Mouse (Mus musculus) hindbrain, postnatal 0 days (tissue): ENCODE measurements around the gene Srsf3. TPM values are rescaled to one million over a fixed set of nuclear protein-coding genes. Genes with fewer than 3 reads are reported as not detected.
"Not testable (repeated sequence)": the region's sequence is repeated elsewhere in the genome, so short reads cannot be mapped to it uniquely, and the experiment has no call there.

Experiments used
- ATAC-seq: fragments of 200-750 bp; cut with Nextera tagmentation; 2 replicates; pipeline ENCODE4 v1.8.0; 2017; ENCODE audit warnings: mild to moderate bottlenecking, moderate TSS enrichment, moderate library complexity
- DNase-seq: peaks from one replicate; pipeline ENCODE4 v3.0.0-alpha.2; 2015; ENCODE audit warnings: low spot score
- H3K27ac ChIP-seq: fragments of 300-500 bp; sonication (generic); 2 replicates; pipeline ENCODE4 v1.5.1; 2014; ENCODE audit warnings: mild to moderate bottlenecking
- H3K27me3 ChIP-seq: fragments of 300-500 bp; sonication (generic); 2 replicates; pipeline ENCODE4 v1.6.1; 2014; ENCODE audit warnings: low read length, mixed read lengths; ENCODE audit not compliant: insufficient read depth
- H3K36me3 ChIP-seq: fragments of 300-500 bp; sonication (generic); 2 replicates; pipeline ENCODE4 v1.6.1; 2014; ENCODE audit warnings: low read length, mixed read lengths; ENCODE audit not compliant: insufficient read depth
- H3K4me1 ChIP-seq: fragments of 300-500 bp; sonication (generic); 2 replicates; pipeline ENCODE4 v1.6.1; 2014; ENCODE audit warnings: antibody characterized with exemption, low read length, mixed read lengths; ENCODE audit not compliant: insufficient read depth
- H3K4me2 ChIP-seq: fragments of 300-500 bp; sonication (generic); 2 replicates; pipeline ENCODE4 v1.6.1; 2014; ENCODE audit warnings: low read depth, mild to moderate bottlenecking, low read length, moderate library complexity, mixed read lengths
- H3K4me3 ChIP-seq: fragments of 300-500 bp; sonication (generic); 2 replicates; pipeline ENCODE4 v1.5.1; 2014; ENCODE audit warnings: low read length
- H3K9ac ChIP-seq: fragments of 300-500 bp; sonication (generic); replicated peaks from 2 replicates; pipeline ENCODE4 v1.6.1; 2014; ENCODE audit warnings: mild to moderate bottlenecking, low read length, moderate library complexity, mixed read lengths
- H3K9me3 ChIP-seq: fragments of 300-500 bp; sonication (generic); 2 replicates; pipeline ENCODE4 v1.6.1; 2016; ENCODE audit warnings: low read length, mixed read lengths
- CTCF ChIP-seq: IDR thresholded peaks from 2 replicates; pipeline ENCODE4 v1.5.1; 2016; ENCODE audit warnings: antibody characterized with exemption, control low read depth, low read depth
- WGBS: fragments of 180-500 bp; shearing (Covaris S2); extraction: QIAGEN DNeasy Blood & Tissue Kit; methylation state at CpG from one replicate; pipeline ENCODE4 v1.1.7; 2014; 5-methylcytosine and 5-hydroxymethylcytosine counted together
- polyA plus RNA-seq: library from polyadenylated mRNA; unstranded; fragments of >200 nt; fragmentation: Nextera tagmentation; extraction: Ambion mirVana; gene quantifications from 2 replicates; pipeline ENCODE4 v1.2.1, GENCODE M21; 2015
- total RNA-seq: library from RNA; depleted of rRNA; stranded (reverse); fragments of >200 nt; gene quantifications from 2 replicates; pipeline ENCODE4 v1.2.3, GENCODE M21; 2014

Gene Srsf3
- total and polyA plus RNA-seq, 2 experiments from 2014 or later = 139 to 298 TPM

- Histone ChIP-seq H3K9me3 (no peaks in the 10 kb centered on the region), H3K27me3 (no peaks in the 10 kb centered on the region), H3K4me2 (no peak overlapping the region), H3K36me3 (no peaks in the 10 kb centered on the region), H3K4me3 (no peak overlapping the region), H3K4me1 (no peaks in the 10 kb centered on the region), H3K9ac (no peak overlapping the region), H3K27ac (no peak overlapping the region)
- TF ChIP-seq CTCF = no peak
- no peak for DNase-seq
- 90% methylated on average over 9 of the region's 9 CpGs for WGBS
- no peak for ATAC-seq
Observed at GRCm38 (mm10) chr17:29060946-29061345, 28.5 kb downstream of the Srsf3 start.

- no peaks in the 10 kb centered on the region for H3K36me3 ChIP-seq
- H3K27me3 ChIP-seq = no peaks in the 10 kb centered on the region
- peak overlapping the region; percentile 28; the same call in 1 of the 2 replicates for H3K27ac ChIP-seq
- DNase-seq = peak; percentile 54
- H3K9me3 ChIP-seq = no peaks in the 10 kb centered on the region
- no peak overlapping the region for H3K4me2 ChIP-seq
- no peak overlapping the region for H3K4me3 ChIP-seq
- H3K4me1 ChIP-seq = no peaks in the 10 kb centered on the region
- peak; percentile 45; the same call in 1 of the 2 replicates for ATAC-seq
- H3K9ac ChIP-seq = no peak overlapping the region
- TF ChIP-seq CTCF = no peak
- WGBS = 44% methylated on average over 13 of the region's 13 CpGs
Observed at GRCm38 (mm10) chr17:29062119-29063035, 29.9 kb downstream of the Srsf3 start.

GRCm38 (mm10) chr17:29063121-29063987 lies 30.9 kb downstream of the Srsf3 start:
- H3K4me1 ChIP-seq = no peaks in the 10 kb centered on the region
- no peak for TF ChIP-seq CTCF
- H3K9me3 ChIP-seq = no peaks in the 10 kb centered on the region
- no peak overlapping the region for H3K4me3 ChIP-seq
- H3K36me3 ChIP-seq = no peaks in the 10 kb centered on the region
- ATAC-seq (peak; percentile 38; the same call in 1 of the 2 replicates), DNase-seq (no peak)
- peak overlapping the region; percentile 28; the same call in 1 of the 2 replicates for H3K27ac ChIP-seq
- no peak overlapping the region for H3K4me2 ChIP-seq
- WGBS = 50% methylated on average over 8 of the region's 8 CpGs
- no peaks in the 10 kb centered on the region for H3K27me3 ChIP-seq
- no peak overlapping the region for H3K9ac ChIP-seq

GRCm38 (mm10) chr17:29063988-29064285 lies 31.5 kb downstream of the Srsf3 start:
- Histone ChIP-seq H3K4me1 (no peaks in the 10 kb centered on the region), H3K4me2 (no peak overlapping the region), H3K9ac (no peak overlapping the region), H3K36me3 (no peaks in the 10 kb centered on the region), H3K27ac (no peak overlapping the region), H3K4me3 (no peak overlapping the region), H3K27me3 (no peaks in the 10 kb centered on the region), H3K9me3 (no peaks in the 10 kb centered on the region)
- DNase-seq (no peak), ATAC-seq (no peak)
- WGBS = 76% methylated on average over 2 of the region's 2 CpGs
- TF ChIP-seq CTCF = no peak

- Histone ChIP-seq H3K36me3 (no peaks in the 10 kb centered on the region), H3K27me3 (no peaks in the 10 kb centered on the region), H3K4me1 (no peaks in the 10 kb centered on the region), H3K9ac (no peak overlapping the region), H3K4me3 (no peak overlapping the region), H3K27ac (no peak overlapping the region), H3K4me2 (no peak overlapping the region), H3K9me3 (no peaks in the 10 kb centered on the region)
- no peak for DNase-seq
- WGBS = 81% methylated on average over 21 of the region's 21 CpGs
- TF ChIP-seq CTCF = no peak
- no peak for ATAC-seq
Observed at GRCm38 (mm10) chr17:29065245-29065940, 33.0 kb downstream of the Srsf3 start.

GRCm38 (mm10) chr17:29065971-29066370 lies 33.5 kb downstream of the Srsf3 start:
- WGBS = 96% methylated on average over 3 of the region's 3 CpGs
- H3K4me2 ChIP-seq = no peak overlapping the region
- H3K4me1 ChIP-seq = no peaks in the 10 kb centered on the region
- no peak for ATAC-seq
- no peak for DNase-seq
- no peak overlapping the region for H3K27ac ChIP-seq
- no peak overlapping the region for H3K4me3 ChIP-seq
- H3K27me3 ChIP-seq = no peaks in the 10 kb centered on the region
- H3K9me3 ChIP-seq = no peaks in the 10 kb centered on the region
- no peaks in the 10 kb centered on the region for H3K36me3 ChIP-seq
- H3K9ac ChIP-seq = no peak overlapping the region
- no peak for TF ChIP-seq CTCF

- 74% methylated on average over 3 of the region's 3 CpGs for WGBS
- DNase-seq, H3K9me3 ChIP-seq, H3K4me2 ChIP-seq, H3K4me3 ChIP-seq, H3K27ac ChIP-seq, H3K9ac ChIP-seq, ATAC-seq, H3K27me3 ChIP-seq, H3K36me3 ChIP-seq, H3K4me1 ChIP-seq: not testable (repeated sequence)
Observed at GRCm38 (mm10) chr17:29067416-29067815, 35.0 kb downstream of the Srsf3 start.
